Mouse (Mus musculus) cerebellum, adult 2 months (tissue): ENCODE results near the gene Msto1. TPM values are rescaled to one million over a fixed set of nuclear protein-coding genes. Genes with fewer than 3 reads are reported as not detected.

ENCODE experiments used
- DNase-seq, 2 experiments: peaks; one replicate each; pipeline ENCODE4 v3.0.0; 2021
- H3K27ac ChIP-seq: fragments of 200-500 bp; 2 replicates; pipeline ENCODE4 v1.5.1; 2012; ENCODE audit warnings: low read length, control low read depth, inconsistent platforms; ENCODE audit not compliant: insufficient read depth
- H3K27me3 ChIP-seq: fragments of 200-500 bp; 2 replicates; pipeline ENCODE4 v1.6.1; 2012; ENCODE audit warnings: inconsistent platforms, mild to moderate bottlenecking, low read length, moderate library complexity; ENCODE audit not compliant: control insufficient read depth, insufficient read depth
- H3K4me1 ChIP-seq: fragments of 200-500 bp; 2 replicates; pipeline ENCODE4 v1.6.1; 2011; ENCODE audit warnings: low read length; ENCODE audit not compliant: control insufficient read depth, insufficient read depth
- H3K4me3 ChIP-seq: fragments of 200-500 bp; replicated peaks from 2 replicates; pipeline ENCODE3; 2011; ENCODE audit warnings: mild to moderate bottlenecking, low read depth, low read length, control low read depth; ENCODE audit not compliant: insufficient read depth
- CTCF ChIP-seq: fragments of 200-500 bp; IDR thresholded peaks from 2 replicates; pipeline ENCODE4 v1.5.1; 2011; ENCODE audit warnings: low read depth, mild to moderate bottlenecking, control low read depth, low read length, moderate library complexity, borderline replicate concordance; ENCODE audit not compliant: insufficient read depth
- POLR2A ChIP-seq: fragments of 200-500 bp; IDR thresholded peaks from 2 replicates; pipeline ENCODE4 v1.6.1; 2011; ENCODE audit warnings: low read length, control low read depth, borderline replicate concordance; ENCODE audit not compliant: insufficient read depth
- WGBS: fragments of 180-500 bp; shearing (Covaris S2); methylation state at CpG from one replicate; pipeline ENCODE4 v1.1.7; 2018; 5-methylcytosine and 5-hydroxymethylcytosine counted together
- polyA plus RNA-seq: library from polyadenylated mRNA; depleted of rRNA; stranded (reverse); fragments of >200 nt; gene quantifications from 2 replicates; pipeline ENCODE4 v1.2.3, GENCODE M21; 2012

Msto1 gene
- polyA plus RNA-seq, 1 experiment = 37.0 TPM

DNA sequence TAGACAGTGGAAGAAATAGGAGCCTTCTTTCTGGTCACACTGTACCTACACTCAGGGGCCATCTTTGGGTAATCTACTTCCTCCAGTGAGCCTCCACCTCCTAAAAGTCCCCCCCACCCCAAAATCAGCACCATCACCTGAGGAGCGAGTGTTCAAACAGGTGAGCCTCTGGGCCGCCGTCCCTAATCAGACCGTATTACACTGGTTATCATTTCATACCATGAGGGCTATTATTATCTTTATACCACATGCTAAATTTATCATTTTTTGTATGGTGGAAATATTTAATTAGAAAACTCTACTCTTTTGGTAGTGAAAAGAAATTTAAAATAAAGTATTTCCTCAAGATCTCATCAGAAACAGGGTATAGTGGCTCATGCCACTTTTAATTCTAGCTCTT is 30.3 kb upstream of the Msto1 start:
- Histone ChIP-seq H3K27me3 (no peaks in the 10 kb centered on the region), H3K27ac (no peak overlapping the region), H3K4me1 (no peaks in the 10 kb centered on the region), H3K4me3 (no peak overlapping the region)
- 98% methylated on average over 4 of the region's 4 CpGs for WGBS
- DNase-seq = no peak
- TF ChIP-seq POLR2A (no peak), CTCF (no peak)

DNA sequence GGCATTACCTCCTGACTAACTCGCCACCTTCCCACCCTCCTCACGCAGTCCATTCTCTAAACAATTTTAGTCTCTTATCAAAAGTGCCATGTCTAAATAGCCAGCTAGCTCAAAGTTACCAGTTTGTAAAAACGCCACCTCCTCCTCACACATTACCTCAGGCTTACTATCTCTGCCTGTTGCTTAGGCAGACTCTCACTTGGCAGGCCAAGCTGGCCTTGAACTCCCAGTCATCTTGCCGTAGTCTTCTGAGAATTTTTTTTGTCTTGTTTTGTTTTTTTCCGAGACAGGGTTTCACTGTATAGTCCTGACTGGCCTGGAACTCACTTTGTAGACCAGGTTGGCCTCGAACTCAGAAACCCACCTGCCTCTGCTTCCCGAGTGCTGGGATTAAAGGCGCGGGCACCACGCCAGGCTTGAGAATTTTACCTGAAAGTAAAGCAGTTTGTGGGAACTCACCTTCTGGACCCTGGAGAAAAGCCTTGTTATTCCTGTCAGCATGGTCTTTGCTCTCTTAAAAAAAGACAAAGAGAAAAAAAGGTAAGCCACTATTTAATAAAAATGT is 28.6 kb upstream of the Msto1 start:
- DNase-seq = no peak
- no peak overlapping the region for H3K27ac ChIP-seq
- H3K27me3 ChIP-seq = no peaks in the 10 kb centered on the region
- WGBS = 92% methylated on average over 10 of the region's 10 CpGs
- H3K4me1 ChIP-seq = no peaks in the 10 kb centered on the region
- H3K4me3 ChIP-seq = no peak overlapping the region
- no peak for TF ChIP-seq CTCF
- no peak for TF ChIP-seq POLR2A

DNA sequence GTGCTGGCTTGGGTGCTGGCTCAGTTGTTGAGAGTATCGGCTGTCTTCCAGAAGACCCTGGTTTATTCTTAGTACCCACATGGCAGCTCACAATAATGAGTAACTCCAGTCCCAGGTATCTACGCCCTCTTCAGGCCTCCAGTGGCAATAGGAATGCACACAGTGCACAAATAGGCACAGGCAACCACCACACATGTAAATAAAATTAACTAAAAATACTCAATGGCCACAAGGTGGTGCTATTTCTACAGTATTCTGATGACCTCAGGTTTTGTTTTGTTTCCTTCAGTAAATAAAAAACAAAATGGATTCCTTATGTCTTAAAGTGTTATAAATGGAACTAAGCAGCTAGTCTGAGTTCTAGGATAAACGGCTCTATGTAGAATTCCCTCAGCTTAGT is 25.9 kb upstream of the Msto1 start:
- no peaks in the 10 kb centered on the region for H3K27me3 ChIP-seq
- 58% methylated on average over 3 of the region's 3 CpGs for WGBS
- no peaks in the 10 kb centered on the region for H3K4me1 ChIP-seq
- H3K27ac ChIP-seq = no peak overlapping the region
- peak in 1 of 2 experiments; percentile 46 for DNase-seq
- no peak overlapping the region for H3K4me3 ChIP-seq
- TF ChIP-seq CTCF = peak; percentile 43; the same call in 1 of the 2 replicates
- TF ChIP-seq POLR2A = no peak

DNA sequence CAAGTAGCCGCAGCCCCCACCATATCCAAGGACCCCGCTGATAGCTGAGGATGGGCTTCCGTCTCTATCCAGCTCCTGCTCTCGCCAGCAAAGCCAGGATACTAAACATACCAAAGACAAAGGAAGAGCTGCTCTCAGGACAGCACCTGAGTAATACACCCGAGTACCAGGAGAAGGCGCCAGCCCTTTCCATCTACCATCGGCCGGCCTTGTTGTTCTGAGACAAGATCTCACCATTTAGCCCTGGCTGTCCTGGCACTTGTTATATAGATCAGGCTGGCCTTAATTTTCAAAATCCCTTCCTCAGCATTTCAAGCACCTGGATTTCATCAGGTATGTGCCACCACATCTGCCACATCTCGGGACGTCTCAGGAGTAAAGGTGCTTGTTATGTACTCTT is 25.3 kb upstream of the Msto1 start:
- Histone ChIP-seq H3K4me1 (no peaks in the 10 kb centered on the region), H3K27ac (no peak overlapping the region), H3K4me3 (no peak overlapping the region), H3K27me3 (no peaks in the 10 kb centered on the region)
- TF ChIP-seq POLR2A (no peak), CTCF (no peak)
- 93% methylated on average over 10 of the region's 10 CpGs for whole genome bisulfite sequencing
- no peak for DNase-seq

DNA sequence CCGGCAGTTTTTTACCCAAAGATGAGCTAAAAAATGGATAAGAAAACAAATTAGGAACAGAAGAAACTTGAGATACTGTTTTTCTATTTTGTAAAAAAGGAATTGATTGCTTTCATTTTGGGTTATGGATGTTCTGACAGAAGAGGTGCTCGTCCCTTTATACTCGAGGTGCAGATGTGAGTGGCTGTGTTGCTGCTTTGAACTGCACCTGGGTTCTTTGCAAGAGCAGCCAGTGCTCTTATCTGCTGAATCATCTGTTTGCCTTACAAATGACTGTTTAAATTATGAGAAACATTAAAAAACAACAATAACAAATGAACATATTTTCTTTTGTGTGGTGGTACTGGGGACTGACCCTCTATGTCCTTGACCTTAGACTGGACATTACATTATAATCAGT is 15.7 kb upstream of the Msto1 start:
- Histone ChIP-seq H3K4me1 (no peaks in the 10 kb centered on the region), H3K27me3 (no peaks in the 10 kb centered on the region), H3K4me3 (no peak overlapping the region), H3K27ac (no peak overlapping the region)
- DNase-seq = no peak
- TF ChIP-seq POLR2A (no peak), CTCF (no peak)
- WGBS = 89% methylated on average over 3 of the region's 3 CpGs

DNA sequence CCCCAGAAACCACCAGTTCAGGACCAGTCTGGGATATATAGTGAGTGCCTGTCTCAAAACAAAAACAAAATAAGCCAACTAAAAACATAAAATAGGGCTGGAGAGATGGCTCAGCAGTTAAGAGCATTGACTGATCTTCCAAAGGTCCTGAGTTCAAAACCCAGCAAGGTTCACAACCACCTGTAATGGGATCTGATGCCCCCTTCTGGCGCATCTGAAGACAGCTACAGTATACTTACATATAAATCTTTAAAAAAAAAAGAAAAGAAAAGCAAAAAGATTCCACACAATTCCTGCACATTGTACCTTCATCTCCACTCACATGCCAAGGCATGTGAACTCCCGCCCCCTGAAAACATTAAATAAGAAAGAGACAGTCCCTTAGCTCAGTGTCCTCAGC is 11.9 kb upstream of the Msto1 start:
- DNase-seq = no peak
- Histone ChIP-seq H3K4me1 (no peaks in the 10 kb centered on the region), H3K4me3 (no peak overlapping the region), H3K27me3 (no peaks in the 10 kb centered on the region), H3K27ac (no peak overlapping the region)
- WGBS = 95% methylated on average over 2 of the region's 2 CpGs
- no peak for TF ChIP-seq CTCF
- TF ChIP-seq POLR2A = no peak

DNA sequence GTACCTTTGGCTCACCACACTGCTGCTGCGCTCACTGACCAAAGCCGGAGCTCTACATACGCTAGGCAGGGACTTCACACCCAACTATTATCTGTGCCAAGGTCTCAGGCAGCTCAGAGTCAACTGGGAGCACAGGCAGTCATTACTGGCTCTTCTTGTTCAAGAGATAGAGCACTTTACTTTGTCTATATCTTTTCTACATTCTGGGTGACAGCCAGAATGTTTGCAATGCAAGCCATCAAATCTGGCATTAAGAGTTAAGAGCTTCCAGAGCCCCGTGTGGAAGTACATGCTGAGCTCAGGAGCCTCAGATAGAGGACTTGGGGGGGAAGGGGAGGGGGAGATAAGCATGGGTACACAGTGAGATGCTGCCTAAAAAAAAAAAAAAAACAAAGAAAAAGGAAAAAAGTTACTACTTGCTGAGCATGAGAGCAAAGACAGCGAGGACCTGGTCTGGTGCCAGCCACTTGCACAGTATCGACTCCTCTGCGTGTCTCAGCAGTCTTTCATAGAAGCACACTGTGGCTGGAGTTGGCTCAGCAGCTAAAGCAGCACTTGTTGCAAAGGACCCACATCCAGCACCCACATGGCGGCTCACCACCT is 10.3 kb upstream of the Msto1 start:
- no peak overlapping the region for H3K27ac ChIP-seq
- DNase-seq = no peak
- TF ChIP-seq CTCF = no peak
- TF ChIP-seq POLR2A = no peak
- WGBS = 60% methylated on average over 8 of the region's 8 CpGs
- no peaks in the 10 kb centered on the region for H3K27me3 ChIP-seq
- no peaks in the 10 kb centered on the region for H3K4me1 ChIP-seq
- no peak overlapping the region for H3K4me3 ChIP-seq

DNA sequence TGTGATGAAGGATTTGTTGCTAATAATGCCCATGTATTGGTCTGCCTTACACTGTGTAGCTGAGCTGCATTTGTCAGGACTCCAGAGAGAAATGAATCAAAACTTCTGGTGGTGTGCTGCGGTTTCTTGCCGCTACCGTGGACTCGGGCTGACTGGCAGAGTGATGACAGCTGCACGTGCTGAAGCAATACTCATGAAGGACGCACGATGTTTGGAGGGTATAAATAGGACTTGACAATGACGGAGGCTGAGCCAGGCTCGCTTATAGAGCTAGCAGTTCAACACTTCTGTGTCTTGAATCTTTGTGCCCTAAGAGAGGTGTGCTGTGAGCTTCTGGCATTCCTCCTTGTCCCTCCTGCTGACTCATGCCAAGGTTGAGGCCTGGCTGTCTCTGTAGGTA is 7.6 kb upstream of the Msto1 start:
- WGBS = 92% methylated on average over 9 of the region's 9 CpGs
- Histone ChIP-seq H3K4me3 (no peak overlapping the region), H3K4me1 (no peaks in the 10 kb centered on the region), H3K27me3 (no peaks in the 10 kb centered on the region), H3K27ac (no peak overlapping the region)
- TF ChIP-seq CTCF (no peak), POLR2A (no peak)
- no peak for DNase-seq
